Mouse (Mus musculus) hindbrain, embryonic 10.5 days (tissue): ENCODE results near the gene Gm43738. TPM values are rescaled to one million over a fixed set of nuclear protein-coding genes. Genes with fewer than 3 reads are reported as not detected.

Experiments used
- DNase-seq: peaks from one replicate; pipeline ENCODE4 v3.0.0-alpha.2; 2017; ENCODE audit warnings: low spot score
- H3K27ac ChIP-seq: fragments of 300-500 bp; sonication (generic); 2 replicates; pipeline ENCODE4 v1.5.1; 2016; ENCODE audit warnings: mild to moderate bottlenecking, moderate library complexity
- H3K27me3 ChIP-seq: fragments of 300-500 bp; sonication (generic); 2 replicates; pipeline ENCODE4 v1.6.1; 2016; ENCODE audit warnings: mild to moderate bottlenecking; ENCODE audit not compliant: poor library complexity, insufficient read depth, severe bottlenecking
- H3K36me3 ChIP-seq: fragments of 300-500 bp; sonication (generic); 2 replicates; pipeline ENCODE4 v1.6.1; 2016; ENCODE audit warnings: mild to moderate bottlenecking, moderate library complexity
- H3K4me1 ChIP-seq: fragments of 300-500 bp; sonication (generic); replicated peaks from 2 replicates; pipeline ENCODE4 v1.6.1; 2016; ENCODE audit warnings: mild to moderate bottlenecking
- H3K4me3 ChIP-seq: fragments of 300-500 bp; sonication (generic); 2 replicates; pipeline ENCODE4 v1.5.1; 2016; ENCODE audit warnings: mild to moderate bottlenecking, moderate library complexity
- H3K9me3 ChIP-seq: fragments of 300-500 bp; sonication (generic); 2 replicates; pipeline ENCODE4 v1.6.1; 2016; ENCODE audit warnings: mild to moderate bottlenecking, moderate library complexity
- WGBS: fragments of 180-500 bp; shearing (Covaris S2); methylation state at CpG from one replicate; pipeline ENCODE4 v1.1.7; 2016; 5-methylcytosine and 5-hydroxymethylcytosine counted together
- polyA plus RNA-seq: library from polyadenylated mRNA; unstranded; fragments of >200 nt; fragmentation: Nextera tagmentation; extraction: Ambion mirVana; gene quantifications from 2 replicates; pipeline ENCODE4 v1.2.1, GENCODE M21; 2016

Gm43738 gene
- polyA plus RNA-seq, 1 experiment from 2014 or later = 0.09 TPM

DNA sequence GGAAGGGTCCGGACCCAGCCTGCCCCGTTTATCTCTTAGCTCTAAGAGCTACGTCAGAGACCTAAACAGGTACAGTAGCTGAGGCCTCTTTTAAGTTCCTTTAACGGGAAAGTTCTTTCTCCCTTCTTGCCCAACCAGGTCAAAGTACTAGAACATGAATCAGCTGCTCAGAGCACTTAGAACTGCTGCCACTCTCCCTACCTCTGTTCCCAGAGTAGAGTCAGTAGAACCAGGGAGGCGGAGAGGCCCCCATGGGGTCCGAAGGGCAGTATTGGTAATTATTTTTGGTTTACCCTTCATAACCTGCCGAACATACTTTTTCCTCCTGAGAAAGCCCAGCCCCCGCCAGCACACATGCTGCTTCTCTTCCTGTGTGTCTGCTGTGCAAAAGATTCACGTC is 23.5 kb downstream of the Gm43738 start:
- H3K4me3 ChIP-seq = no peak overlapping the region
- H3K27me3 ChIP-seq = no peaks in the 10 kb centered on the region
- no peak overlapping the region for H3K27ac ChIP-seq
- H3K4me1 ChIP-seq = no peaks in the 10 kb centered on the region
- H3K36me3 ChIP-seq = peaks cover 92% of the 10 kb centered on the region
- DNase-seq = no peak
- 93% methylated on average over 9 of the region's 9 CpGs for WGBS
- no peaks in the 10 kb centered on the region for H3K9me3 ChIP-seq

DNA sequence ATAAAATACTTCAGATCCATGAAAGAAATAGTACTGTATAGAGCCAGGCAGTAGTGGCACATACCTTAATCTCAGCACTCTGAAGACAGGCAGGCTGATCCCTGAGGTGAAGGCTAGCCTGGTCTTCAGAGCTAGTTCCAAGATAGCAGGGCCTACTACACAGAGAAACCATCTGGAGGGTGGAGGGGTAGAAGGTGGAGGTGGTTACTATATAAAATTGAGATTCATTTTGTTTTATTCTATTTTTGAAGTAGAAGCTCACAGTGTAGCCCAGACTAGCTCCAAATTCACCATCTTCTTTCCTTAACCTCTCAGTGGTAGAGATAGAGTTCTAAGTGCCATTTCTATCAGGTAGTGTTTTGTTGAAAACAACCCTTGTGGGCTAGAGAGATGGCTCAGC is 33.6 kb downstream of the Gm43738 start:
- H3K4me1 ChIP-seq = no peaks in the 10 kb centered on the region
- peaks cover 100% of the 10 kb centered on the region for H3K36me3 ChIP-seq
- H3K27ac ChIP-seq = no peak overlapping the region

DNA sequence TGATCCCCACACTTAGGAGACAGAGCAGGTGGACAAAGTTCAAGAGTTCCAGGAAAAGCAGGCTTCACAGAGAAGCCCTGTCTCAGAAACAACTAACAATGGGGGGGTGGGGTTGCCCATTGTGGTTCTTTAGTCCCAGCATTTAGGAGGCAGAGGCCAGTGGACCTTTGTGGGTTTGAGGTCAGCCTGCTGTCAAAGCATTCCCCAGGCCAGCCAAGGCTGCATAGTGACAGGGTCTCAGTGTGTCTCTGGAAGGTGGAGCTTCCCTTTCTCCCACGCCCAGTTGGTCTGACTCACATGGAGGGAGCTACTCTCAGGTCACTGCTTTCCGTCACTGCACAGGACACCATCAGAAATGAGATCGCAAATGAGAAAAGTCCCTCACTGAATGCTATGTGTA is 39.2 kb downstream of the Gm43738 start:
- Histone ChIP-seq H3K27me3 (no peaks in the 10 kb centered on the region), H3K9me3 (no peaks in the 10 kb centered on the region), H3K4me3 (no peak overlapping the region), H3K36me3 (peaks cover 99% of the 10 kb centered on the region), H3K27ac (no peak overlapping the region), H3K4me1 (peaks cover 9% of the 10 kb centered on the region)
- DNase-seq = peak; percentile 68
- 48% methylated on average over 3 of the region's 3 CpGs for WGBS

More for the DNA sequence above, 33.6 kb downstream of the Gm43738 start:
- Histone ChIP-seq H3K27me3 (no peaks in the 10 kb centered on the region), H3K9me3 (no peaks in the 10 kb centered on the region), H3K4me3 (no peak overlapping the region)
- no peak for DNase-seq

DNA sequence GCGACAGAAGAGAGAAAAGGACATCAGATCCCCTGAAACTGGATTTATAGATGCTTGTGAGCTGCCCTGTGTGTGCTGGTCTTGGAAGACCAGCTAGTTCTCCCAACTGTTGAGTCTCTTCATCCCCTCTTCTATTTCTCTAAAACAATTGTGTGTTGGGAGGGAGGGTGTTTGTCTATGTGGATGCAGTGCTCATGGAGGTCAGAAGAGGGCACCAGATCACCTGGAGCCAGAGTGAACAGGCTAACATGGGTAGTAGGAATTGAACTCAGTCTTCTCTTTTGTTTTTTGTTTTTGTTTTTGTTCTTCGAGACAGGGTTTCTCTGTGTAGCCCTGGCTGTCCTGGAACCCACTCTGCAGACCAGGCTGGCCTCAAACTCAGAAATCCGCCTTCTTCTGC is 42.1 kb downstream of the Gm43738 start:
- 83% methylated on average over 3 of the region's 3 CpGs for WGBS
- H3K27me3 ChIP-seq = no peaks in the 10 kb centered on the region
- H3K4me1 ChIP-seq = peaks cover 9% of the 10 kb centered on the region
- peaks cover 99% of the 10 kb centered on the region for H3K36me3 ChIP-seq
- H3K4me3 ChIP-seq = no peak overlapping the region
- H3K27ac ChIP-seq = no peak overlapping the region
- no peaks in the 10 kb centered on the region for H3K9me3 ChIP-seq
- DNase-seq = peak; percentile 28

DNA sequence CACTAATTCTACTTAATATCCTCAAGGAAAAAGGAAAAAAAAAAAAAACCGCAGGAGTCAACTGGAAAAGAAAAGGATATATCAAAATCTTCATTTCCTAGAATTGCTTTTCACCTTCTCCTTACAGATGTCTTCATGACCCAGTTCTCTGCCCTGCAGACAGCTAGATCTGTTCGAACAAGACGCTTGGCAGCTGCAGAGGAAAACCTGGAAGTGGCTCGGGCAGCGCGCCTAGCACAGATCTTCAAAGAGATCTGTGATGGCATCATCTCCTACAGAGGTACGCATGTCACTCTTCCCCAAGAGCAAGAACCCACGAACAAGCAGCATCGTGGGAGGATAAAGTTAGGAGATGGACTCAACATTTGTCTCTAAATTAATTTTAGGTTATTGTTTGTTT is 42.5 kb downstream of the Gm43738 start:
- no peak overlapping the region for H3K27ac ChIP-seq
- H3K27me3 ChIP-seq = no peaks in the 10 kb centered on the region
- 96% methylated on average over 9 of the region's 9 CpGs for WGBS
- no peaks in the 10 kb centered on the region for H3K9me3 ChIP-seq
- DNase-seq = no peak
- peaks cover 99% of the 10 kb centered on the region for H3K36me3 ChIP-seq
- no peak overlapping the region for H3K4me3 ChIP-seq
- H3K4me1 ChIP-seq = peaks cover 9% of the 10 kb centered on the region

DNA sequence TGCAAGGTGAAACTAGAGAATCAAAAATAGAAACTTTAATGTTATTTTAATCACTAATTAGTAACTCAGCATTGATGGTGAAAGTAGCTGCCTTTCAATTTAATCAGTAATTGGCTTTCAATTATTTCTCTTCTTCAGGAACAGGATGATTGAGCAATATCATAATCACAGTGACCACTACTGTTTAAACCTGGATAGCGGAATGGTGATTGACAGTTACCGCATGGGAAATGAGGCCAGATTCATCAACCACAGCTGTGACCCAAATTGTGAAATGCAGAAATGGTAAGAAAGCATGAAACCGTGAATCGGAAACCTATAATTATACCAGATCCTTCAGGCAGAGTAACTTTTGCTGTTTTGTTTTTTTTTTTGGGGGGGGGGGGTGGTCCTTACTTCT is 57.5 kb downstream of the Gm43738 start:
- H3K4me1 ChIP-seq = no peaks in the 10 kb centered on the region
- DNase-seq = no peak
- H3K4me3 ChIP-seq = no peak overlapping the region
- H3K27me3 ChIP-seq = no peaks in the 10 kb centered on the region
- WGBS = 95% methylated on average over 4 of the region's 4 CpGs
- no peak overlapping the region for H3K27ac ChIP-seq
- H3K36me3 ChIP-seq = peaks cover 96% of the 10 kb centered on the region
- no peaks in the 10 kb centered on the region for H3K9me3 ChIP-seq

Other genes starting within 250 kb of the Gm43738 start
- gene Msto1, start 187.1 kb downstream of the Gm43738 start, polyA plus RNA-seq = 58.6 and 64.8 TPM in 2 replicates
- 12.3 and 12.9 TPM in 2 replicates for gene Ash1l, start 150.5 kb downstream of the Gm43738 start, polyA plus RNA-seq
- gene Dap3, start 149.9 kb downstream of the Gm43738 start, polyA plus RNA-seq = 132 and 142 TPM in 2 replicates
- gene Rusc1, start 7.8 kb downstream of the Gm43738 start, polyA plus RNA-seq = 19.1 and 38.3 TPM in 2 replicates
- 383 and 460 TPM in 2 replicates for gene Fdps, start 860 bp upstream of the Gm43738 start, polyA plus RNA-seq
- 4.4 and 6.0 TPM in 2 replicates for gene Pklr, start 35.0 kb upstream of the Gm43738 start, polyA plus RNA-seq
- 7.3 and 9.1 TPM in 2 replicates for gene Hcn3, start 59.1 kb upstream of the Gm43738 start, polyA plus RNA-seq
- 34.8 and 35.3 TPM in 2 replicates for gene Clk2, start 63.7 kb upstream of the Gm43738 start, polyA plus RNA-seq
- gene Scamp3, start 76.4 kb upstream of the Gm43738 start, polyA plus RNA-seq = 98.9 and 116 TPM in 2 replicates
- gene Fam189b, start 82.0 kb upstream of the Gm43738 start, polyA plus RNA-seq = 30.2 and 38.7 TPM in 2 replicates
- 41.0 and 50.0 TPM in 2 replicates for gene Gba, start 101.8 kb upstream of the Gm43738 start, polyA plus RNA-seq
- 65.5 and 74.7 TPM in 2 replicates for gene Thbs3, start 114.1 kb upstream of the Gm43738 start, polyA plus RNA-seq
- 228 and 232 TPM in 2 replicates for gene Mtx1, start 126.0 kb upstream of the Gm43738 start, polyA plus RNA-seq
- 1.1 and 1.8 TPM in 2 replicates for gene Muc1, start 128.0 kb upstream of the Gm43738 start, polyA plus RNA-seq
- gene Krtcap2, start 144.9 kb upstream of the Gm43738 start, polyA plus RNA-seq = 276 and 282 TPM in 2 replicates
- gene Trim46, start 145.2 kb upstream of the Gm43738 start, polyA plus RNA-seq = 5.2 and 11.6 TPM in 2 replicates
- 97.0 and 99.4 TPM in 2 replicates for gene Dpm3, start 158.3 kb upstream of the Gm43738 start, polyA plus RNA-seq
- 34.4 and 36.8 TPM in 2 replicates for gene Slc50a1, start 169.5 kb upstream of the Gm43738 start, polyA plus RNA-seq
- gene Efna1, start 180.0 kb upstream of the Gm43738 start, polyA plus RNA-seq = 16.5 and 17.7 TPM in 2 replicates
- 5.9 and 10.7 TPM in 2 replicates for gene Efna3, start 221.9 kb upstream of the Gm43738 start, polyA plus RNA-seq
- gene Efna4, start 236.9 kb upstream of the Gm43738 start, polyA plus RNA-seq = 22.4 and 23.2 TPM in 2 replicates
- gene Adam15, start 248.9 kb upstream of the Gm43738 start, polyA plus RNA-seq = 36.4 and 38.1 TPM in 2 replicates